Mouse (Mus musculus): ENCODE results near the gene Enox1.
A peak's percentile ranks its signal among the peaks of the same experiment; 100 is the strongest.
"Not testable (repeated sequence)": the region's sequence is repeated elsewhere in the genome, so short reads cannot be mapped to it uniquely, and the experiment has no call there.

The Enox1 gene

DNA sequence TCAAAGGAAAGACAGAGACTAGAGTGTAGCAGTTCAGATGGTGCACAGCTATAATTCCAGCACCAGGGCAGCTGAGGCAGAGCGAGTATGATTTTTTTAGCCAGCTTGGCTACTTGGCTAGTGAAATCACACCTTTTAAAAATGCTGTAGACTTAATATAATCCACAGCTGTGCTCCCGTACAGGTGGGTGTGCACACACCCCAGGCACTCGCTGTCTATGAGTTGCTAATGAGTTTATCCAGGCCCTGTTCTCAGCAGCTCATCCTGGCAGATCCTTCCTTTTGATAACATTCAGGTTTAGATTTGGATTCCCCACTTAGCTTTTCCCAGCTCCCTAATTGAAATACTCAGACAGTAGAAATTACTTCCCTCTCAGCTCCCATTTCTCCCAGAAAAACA, 353.4 kb downstream of the Enox1 start:
- peak; percentile 23 for DNase-seq (ENCODE audit: low read depth, low spot score)

DNA sequence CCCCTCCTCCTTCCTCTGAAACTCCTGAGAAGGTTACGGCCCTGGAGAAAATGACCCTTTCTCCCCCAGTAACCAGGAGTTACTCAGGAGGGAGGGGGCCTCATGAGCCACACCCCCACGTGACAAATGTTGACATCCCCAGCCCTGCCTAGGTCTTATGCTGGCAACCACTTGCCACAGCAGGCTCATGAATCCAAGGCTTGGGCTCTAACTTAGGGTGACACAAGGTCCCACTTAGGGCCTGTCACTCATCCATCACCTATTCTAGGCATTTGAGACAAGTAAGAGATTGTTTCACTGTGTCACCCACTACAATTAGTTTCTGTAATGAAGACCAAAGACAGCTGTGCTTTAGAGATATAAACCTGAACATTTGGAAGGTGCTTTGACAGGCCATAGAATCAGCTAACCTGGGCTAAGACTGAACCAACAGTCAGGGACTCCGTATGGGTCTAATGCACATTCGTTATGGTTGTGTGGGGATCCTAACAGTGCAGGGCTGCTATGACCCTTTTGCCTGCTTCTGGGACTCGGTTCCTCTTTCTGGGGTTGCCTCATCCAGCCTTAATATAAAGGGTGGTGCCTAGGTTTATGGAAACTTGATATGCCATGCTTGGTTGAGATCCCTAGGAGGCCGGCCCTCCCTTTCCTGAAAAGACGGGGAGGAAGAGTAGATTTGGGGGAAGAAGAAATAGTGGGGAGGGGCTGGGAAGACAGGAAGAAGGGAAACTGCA, 354.7 kb downstream of the Enox1 start:
- no peak for DNase-seq (ENCODE audit: low read depth, low spot score)

DNA sequence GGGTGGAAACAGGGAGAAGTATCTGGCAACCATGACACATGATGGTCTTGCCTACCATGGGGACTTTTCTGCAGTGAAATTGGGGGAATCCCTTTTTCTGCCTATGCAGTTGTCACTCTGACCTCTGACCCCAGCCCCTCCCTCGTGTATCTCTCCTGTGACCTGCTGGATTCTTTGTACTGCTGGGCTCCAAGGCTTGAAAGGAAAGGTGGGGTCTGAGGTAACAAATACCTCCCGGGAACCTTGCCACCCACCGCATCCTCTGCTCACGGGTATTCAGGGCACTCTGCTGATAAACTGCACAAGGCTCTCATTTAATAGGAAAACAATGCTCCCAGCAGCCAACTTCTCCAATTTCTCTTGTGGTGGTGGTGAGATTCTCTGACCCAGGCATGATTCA, 361.5 kb downstream of the Enox1 start:
- no peak for DNase-seq (ENCODE audit: low read depth, low spot score)

DNA sequence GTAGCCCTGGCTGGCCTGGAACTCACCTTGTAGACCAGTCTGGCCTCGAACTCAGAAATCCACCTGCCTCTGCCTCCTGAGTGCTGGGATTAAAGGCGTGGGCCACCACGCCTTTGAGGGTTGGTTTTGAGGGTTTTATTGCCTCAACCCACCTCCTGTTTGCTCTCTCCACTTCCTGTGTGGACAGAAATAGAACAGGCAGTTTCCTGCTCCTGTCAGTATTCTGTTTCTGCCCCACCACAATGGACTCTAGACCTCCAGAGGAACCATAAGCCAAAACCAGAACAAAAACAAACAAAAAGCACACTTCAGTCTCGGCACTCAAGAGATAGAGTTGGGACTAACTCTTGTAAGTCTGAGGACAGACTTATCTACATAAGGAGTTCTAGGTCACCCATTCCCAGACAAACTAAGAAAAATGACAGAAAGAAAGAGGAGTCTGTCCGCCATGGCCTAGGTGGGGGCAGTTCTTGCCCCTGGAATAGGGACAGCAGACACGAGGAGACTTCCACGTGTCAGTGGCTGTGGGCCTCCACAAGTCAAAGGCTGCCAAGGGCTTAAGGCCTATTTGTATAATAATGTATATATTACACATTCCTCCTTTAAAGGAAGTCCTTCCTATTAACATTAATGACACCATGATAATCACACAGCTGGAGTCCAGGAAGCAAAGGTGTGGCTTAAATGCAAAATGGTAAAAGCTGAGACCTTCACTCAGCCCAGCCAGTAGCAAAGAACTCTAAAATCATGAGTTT, 362.6 kb downstream of the Enox1 start:
- DNase-seq (ENCODE audit: low read depth, low spot score) = no peak

DNA sequence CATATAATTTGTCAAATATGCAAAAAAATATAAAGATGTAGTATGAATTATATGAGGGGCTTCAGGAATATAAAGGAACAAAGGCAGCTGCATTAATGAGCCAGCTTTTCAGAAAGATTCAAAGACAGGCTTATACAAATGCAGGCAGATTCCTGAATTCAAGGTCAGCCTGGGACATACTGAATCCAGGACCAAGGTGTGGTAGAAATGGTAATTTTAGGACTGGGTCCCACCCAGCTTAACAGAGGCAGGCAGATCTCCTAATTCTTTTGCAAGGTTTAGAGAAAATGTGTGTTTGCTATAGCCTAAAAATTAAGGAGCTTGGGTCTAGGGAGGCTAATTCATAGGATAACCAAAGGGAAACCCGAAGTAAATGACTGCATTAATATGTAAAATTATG, 363.1 kb downstream of the Enox1 start:
- no peak for DNase-seq (ENCODE audit: low read depth, low spot score)

DNA sequence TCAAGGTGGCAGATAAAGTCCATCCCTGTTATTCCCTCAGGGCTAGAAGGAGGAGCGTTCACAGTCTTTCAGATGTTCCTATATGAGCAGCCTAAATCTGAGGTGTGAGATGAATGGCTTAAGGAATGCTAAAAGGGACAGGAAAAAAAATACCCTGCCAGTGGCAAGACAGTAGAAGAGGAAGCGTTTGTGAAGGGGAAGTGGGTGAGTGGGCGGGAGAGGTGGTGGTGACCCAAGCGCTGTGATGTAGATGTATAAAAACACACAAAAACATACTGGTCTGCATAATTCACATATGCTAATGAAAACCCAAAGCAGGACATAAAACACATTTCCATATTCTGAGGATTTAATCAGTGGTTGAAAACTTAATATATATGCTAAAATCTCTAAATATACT, 367.7 kb downstream of the Enox1 start:
- DNase-seq (ENCODE audit: low read depth, low spot score) = no peak

DNA sequence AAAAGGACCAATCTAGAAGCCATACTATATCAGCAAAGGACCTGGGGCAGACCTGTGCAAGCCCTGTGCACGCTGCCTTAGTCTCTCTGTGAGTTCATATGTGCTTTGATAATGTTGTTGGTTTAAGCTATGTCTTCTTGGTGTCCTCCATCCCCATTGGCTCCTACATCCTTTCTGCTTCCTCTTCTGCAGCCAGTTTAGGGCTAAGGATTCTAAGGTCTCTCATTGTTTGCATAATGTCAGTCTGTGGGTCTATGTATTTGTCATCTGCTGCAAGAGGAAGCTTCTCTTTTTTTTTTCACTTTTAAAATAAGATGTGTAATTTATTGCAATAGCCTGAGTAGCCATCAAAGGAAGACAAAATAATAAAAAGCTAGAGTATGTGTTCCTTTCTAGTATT, 369.7 kb downstream of the Enox1 start:
- DNase-seq (ENCODE audit: low read depth, low spot score) = no peak

DNA sequence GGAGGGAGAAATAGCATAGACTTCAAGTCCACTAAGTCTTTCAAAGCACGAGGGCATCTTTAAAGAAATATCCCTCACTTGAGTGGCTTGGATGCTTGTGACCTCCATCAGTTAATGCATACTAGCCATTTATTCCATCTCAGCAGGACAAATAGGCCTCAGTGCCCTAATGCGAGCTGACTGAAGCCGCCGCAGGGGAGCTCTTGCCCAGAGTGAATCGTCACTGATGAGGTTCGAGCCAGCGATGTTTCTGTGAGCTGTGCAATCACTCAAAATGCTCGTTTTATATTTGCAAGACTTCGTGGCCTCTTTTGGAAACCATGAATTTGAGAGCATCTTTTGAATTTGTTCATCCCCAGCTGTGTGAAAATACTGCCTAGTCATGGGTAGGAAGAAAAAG, 372.6 kb downstream of the Enox1 start:
- DNase-seq (ENCODE audit: low read depth, low spot score) = no peak

DNA sequence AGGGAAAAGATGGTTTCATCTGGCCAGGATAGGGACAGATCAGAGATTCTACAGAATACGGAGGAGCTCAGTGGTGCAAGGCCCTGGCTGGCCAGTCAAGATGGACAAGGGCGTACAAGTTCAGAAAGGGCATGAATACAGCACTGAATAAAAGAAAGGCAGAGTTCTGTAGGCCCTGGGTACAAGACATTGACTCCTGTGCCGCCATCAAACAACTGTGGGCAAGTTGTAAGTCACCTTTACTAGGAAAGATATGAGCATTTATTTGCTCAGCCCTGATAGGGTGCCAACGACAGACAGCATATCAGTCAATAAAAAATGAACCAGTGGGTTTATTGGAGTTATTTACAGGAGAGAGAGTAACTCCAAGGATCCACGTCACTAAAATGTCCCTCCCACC, 373.1 kb downstream of the Enox1 start:
- DNase-seq (ENCODE audit: low read depth, low spot score) = no peak

DNA sequence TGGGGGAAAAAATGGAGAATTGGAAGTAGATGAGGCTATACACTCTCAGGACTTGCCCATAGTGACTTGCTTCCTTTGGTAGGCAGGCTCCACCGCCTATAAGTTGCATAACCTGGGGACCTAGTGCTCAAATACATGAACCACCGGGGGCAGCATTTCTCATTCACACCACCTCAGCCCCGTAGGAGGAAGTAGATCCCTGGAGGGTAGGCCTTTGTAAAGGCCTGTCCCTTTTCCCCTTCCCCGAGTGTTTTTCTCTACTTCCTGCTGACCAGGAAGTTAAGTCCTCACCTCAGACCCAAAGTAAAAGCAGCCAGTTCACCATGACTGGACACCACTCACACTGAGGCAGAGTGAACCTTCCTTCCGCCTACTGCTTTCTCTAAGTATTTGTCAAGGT, 377.1 kb downstream of the Enox1 start:
- no peak for DNase-seq (ENCODE audit: low read depth, low spot score)

DNA sequence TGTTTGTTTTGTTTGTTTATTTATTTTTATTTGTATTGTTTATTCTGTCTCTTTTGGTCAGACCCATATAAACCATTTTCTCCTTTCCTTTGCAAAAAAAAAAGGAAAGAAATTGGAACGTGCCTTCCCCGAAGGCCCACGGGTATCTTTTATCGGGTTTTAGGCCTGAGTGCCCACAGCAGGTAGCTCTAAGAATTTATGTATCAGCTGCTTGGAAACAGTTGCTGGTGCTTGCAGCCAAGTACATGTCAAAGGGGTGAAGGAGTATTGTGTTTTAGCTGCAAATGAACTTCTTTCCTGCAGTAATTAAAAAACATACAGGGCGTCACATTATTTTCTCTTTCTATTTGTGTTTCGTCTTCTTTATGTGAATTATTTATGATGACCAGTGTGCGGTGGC, 377.6 kb downstream of the Enox1 start:
- DNase-seq (ENCODE audit: low read depth, low spot score) = no peak

DNA sequence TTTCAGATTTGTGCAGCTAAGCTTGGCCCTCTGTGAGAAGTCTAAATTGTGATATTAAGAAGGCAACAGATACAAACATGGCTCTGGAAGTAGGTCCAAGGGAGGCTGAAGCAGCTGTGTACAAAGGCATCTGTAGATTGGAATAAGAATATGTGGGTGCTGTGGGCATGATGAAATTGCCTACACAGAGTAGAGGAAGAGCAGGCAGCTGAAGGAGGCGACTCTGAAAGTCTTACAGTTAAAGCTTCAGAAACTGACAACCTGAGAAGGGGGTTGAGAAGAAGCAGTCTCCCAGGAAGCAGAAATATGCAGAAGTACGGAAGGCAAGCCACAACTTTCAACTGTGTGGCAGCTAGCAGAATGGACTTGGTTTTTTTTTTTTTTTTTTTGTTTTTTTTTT, 380.0 kb downstream of the Enox1 start:
- DNase-seq (ENCODE audit: low read depth, low spot score) = peak; percentile 47

DNA sequence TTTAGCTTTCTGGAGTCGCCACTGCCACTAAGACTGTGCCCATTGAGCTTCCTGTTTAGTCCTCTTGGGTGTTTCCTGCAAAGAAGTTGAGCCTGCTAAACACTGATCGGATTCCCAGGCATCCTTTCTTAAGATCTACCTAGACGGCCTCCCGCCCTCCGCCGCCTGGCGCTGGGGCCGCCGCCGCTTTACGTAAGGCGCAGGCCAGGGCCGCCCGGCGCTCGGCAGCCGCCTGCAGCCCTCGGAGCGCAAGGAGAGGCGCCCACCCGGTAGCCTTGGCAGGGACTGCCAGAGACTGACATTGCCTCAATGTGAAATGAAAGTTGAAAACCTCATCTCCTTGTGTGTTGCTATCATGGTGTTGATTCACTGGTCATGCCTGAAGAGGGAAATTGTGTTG, 383.0 kb downstream of the Enox1 start:
- DNase-seq (ENCODE audit: low read depth, low spot score) = not testable (repeated sequence)

DNA sequence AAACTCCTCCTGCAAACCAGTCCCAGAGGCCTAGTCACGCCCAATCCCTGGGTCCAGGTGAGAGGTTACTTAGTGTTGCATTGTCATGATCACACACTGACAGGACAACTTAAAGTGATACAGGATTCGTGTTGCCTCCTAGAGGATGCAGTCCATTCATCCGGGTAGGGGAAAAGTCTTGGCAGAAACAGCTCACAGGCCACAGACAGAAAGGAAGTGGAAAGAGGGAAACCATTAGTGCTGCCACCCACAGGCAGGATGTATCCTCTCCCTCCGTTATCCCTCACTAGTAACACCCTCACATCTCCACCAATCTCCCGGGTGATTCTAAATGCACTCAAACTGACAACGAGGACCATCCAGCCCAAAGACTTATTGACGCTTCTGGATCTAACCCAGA, 385.4 kb downstream of the Enox1 start:
- no peak for DNase-seq (ENCODE audit: low read depth, low spot score)

DNA sequence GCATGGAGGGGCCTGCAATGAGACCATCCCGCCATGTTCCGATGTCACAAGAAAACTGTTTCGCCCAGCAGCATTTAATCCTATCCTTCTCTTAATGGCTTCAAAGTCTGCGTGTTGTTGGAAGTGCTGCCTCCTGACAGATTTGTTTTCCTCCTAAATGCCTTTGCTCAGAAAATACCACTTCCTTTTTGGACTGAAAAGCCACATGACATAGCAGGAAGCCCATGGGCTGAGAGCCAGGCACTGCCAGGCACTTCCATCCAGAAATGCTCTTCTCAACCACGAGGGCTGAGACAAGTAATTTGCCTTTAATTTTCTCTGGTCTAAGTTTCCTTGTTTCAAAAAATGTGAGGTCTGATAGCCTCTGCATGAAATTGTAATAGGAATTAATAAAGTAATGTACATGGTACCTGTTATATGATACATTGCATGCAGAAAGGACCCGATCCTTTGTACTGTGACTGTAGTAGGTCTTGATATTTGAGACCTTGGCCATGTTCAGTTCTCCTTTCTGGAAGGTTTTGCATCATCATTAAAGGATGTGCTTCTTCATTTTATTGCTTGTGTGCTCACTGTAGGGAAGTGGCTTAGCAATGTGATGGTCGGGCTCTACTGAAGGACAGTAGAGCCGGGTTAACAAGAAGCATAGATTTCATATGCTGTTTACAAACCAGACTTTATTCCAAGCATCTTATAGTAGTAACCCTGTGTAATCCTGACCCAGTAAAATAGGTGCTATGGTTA, 390.1 kb downstream of the Enox1 start:
- DNase-seq (ENCODE audit: low read depth, low spot score) = peak; percentile 58

DNA sequence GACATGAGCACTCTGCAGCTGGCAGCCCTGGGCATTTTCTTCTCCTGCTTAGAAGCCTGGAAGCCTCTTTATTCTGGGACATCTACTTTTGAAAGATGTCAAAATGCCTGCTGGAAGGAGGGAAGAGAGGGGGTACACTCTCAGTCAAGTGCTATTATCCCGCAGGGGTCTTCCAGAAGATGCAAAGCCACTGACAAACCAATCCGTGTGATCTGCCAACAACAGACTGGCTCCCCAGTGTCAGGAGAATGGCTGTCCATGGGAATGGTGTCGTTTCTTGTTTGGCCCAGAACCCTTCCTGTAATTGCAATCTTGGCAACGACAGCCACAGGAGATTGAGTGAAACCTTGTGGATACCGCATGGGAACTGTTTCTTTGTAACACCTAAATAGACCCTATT, 390.8 kb downstream of the Enox1 start:
- no peak for DNase-seq (ENCODE audit: low read depth, low spot score)

DNA sequence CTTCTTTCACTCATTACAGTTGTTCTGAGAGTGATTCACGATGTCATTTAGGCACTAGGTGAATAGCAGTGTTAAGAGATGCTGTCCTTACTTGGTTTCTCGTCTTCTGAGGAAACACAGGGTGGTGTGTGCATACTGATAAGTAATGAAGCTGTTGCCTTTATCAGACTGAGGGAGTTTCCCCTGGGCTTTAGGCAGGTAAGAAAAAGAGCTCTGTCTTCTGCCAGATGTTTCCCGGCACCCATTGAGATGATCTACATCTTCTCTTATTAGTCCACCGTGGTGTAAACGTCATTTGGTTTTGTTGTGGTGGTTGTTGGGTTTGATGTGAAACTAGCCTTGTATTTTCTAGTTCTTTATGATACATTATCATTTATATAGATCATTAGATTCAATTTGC, 392.4 kb downstream of the Enox1 start:
- no peak for DNase-seq (ENCODE audit: low read depth, low spot score)

DNA sequence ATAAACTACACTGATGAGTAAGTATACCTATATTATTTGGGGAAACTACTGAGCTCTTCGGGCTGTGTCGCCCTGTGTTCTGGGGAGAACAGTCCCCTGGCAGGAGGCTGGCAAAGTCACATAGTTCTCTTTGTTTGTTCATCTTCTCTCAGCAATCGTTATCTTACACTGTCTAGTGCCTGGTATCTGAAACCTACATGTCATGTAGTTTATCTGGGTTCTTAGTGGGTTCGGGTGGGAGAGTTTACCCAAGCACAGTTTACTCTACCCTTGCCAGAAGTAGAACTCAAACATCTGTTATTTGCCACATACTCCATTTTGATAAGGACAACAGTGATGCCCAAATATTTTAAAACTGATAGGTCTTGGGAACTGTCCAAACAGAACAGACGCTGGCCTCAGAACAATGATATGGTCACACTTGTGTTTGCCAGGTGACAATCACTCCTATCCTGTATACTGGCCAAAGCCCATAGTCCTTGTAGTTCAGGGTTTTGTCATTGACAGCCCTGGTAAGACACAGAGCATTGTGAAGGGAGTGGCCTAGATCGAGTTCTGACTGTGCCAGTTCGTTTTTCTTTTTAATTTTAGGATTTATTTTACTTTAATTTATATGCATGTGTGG, 401.0 kb downstream of the Enox1 start:
- DNase-seq (ENCODE audit: low read depth, low spot score) = no peak

DNA sequence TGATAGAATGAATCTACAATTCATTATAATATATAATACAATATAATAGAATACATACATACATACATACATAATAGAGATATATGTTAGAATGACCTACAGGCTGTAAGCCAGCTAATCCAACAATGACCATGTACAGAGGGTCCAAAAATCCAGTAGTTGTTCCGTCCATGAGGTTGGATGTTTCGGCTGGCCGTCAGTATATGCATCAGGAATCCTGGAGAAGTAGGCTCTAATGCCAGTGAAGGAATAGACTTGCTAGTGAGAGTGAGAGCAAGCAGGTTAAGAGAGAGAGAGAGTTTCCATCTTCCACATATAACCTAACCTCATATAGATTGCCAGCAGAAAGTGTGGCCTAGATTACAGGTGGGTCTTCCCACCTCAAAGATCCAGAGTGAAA, 402.3 kb downstream of the Enox1 start:
- no peak for DNase-seq (ENCODE audit: low read depth, low spot score)

DNA sequence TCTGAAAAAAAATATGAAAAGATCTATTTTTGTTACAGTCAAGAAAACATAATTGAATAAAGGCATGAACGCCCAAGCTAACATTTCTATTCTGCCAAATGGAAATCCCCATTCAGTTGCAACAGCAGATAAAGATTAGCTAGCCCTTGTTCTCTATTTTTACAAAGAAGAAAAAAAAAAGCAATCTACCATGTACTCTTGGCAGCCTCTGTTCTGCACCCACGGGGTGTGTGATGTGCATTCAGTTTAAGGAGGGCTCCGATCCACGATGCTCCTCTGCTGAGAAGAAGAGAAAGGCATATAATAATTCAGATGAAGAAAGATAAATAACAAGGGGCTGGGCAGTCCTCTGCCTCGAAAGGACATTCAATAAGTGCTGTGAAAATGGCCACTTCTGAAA, 403.2 kb downstream of the Enox1 start:
- peak; percentile 50 for DNase-seq (ENCODE audit: low read depth, low spot score)

DNA sequence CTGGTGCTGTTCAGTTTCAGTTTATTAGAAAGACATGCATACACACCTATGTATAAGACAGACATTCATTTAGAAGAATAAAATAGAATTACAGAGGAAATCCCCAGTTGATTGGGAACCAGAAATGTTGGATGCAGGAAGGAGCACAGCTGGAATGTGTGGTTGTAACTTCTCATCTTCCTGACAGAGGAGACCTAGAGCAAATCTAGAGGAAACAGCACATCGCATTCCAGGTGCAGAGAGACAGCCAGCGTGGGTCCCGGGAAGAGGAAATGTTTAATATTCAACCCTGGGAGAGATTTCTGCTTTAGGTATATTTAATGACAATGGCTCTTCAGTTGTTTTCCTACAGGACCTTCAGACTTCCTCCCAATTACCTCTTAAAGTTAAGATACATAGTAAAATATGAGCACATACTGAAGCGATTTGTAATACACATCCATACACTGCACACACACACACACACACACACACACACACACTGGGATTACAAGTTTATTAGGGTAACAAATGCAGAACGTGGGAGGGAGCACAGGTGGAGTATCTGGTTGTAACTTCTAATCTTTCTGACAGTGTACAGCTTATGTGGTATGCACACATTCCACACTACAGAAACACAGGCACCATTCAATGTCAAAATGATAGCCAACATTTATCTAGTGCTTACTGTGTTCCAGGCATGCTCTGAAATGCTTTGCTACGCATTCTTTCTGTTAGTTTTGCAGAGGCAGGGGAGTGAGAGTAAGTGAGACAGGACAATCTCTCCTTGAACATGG, 405.4 kb downstream of the Enox1 start:
- no peak for DNase-seq (ENCODE audit: low read depth, low spot score)
